Mouse (Mus musculus): ENCODE measurements around the gene Gm16381.
"Not testable (repeated sequence)": the region's sequence is repeated elsewhere in the genome, so short reads cannot be mapped to it uniquely, and the experiment has no call there.

The Gm16381 gene

DNA sequence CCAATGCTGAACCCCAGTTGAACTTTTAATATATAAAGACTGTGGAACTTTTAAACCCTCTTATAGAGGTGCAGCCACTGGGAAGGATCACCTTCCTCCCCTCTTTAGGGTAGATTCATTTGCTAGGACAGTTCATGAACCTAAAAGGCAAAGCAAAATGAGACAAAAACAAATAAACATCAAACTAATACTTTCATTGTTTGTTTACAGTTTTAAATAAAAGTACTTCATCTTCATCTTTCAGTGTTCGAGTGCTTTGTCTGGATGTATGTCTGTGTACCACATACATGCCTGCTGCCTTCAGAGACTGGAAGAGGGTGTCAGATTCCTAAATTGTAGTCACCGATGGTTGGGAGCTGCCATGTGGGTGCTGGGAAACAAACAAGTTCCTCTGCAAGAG, at the start of gene Gm16381:
Gene Gm16381 (minus strand): TSS at position 101 of the 400 bp plus-strand sequence.
- DNase-seq = not testable (repeated sequence)

DNA sequence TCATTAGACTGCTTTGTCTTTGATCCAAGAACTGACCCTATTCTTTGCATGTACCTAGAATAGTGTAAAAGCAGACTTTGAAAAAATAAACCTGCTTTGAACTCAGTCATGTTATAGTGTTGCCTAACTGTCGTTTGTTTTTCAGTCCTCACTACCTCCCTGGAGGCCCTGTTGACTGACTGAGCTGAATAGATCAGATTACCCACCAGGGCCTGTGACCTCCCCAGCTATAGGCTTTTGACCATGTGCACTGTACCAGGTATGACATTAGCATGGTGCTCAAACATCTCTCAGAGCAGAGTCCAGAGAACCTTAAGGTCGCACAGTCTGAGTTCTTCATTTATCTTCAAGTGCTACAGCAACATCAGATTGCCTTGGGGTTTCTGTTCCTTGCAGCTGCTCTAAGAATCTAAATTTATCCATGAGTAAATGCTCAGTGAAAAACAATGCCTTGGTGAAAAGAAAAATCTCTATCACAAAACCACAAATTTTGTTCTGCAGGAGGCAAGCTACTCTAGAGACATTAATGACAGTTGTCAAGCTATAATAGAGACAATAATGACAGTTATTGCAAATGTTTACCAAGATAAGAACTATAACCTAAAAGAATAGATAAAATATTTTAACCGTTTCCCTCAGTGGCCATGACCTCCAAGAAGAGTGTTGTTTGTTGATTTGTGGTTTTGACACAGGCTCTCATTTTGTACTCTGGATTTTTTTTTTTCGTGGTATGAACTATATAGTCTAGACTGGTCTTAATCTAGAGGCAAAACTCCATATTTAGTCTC, 8.7 kb upstream of the Gm16381 start:
- not testable (repeated sequence) for DNase-seq

DNA sequence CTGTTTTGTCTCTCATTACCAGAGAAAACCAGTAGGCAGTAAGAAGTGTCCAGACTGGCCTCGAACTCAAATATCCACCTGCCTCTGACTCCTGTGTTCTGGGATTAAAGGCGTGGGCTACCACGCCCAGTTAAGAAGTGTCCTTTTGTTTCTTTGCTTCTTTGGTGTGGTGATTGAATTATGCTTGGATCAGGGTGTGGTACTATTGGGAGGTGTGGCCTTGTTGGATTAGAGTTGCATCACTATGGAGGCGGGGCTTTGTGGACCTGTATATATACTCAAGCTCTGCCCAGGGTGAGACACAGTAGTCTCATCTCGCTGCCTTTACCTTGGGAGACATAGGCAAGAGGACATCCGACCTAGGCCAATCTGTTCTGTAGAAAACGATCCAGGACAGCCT, 25.9 kb downstream of the Gm16381 start, which contains the start of gene Gm4027:
Gene Gm4027 (plus strand): TSS at position 301 of the 400 bp plus-strand sequence.
- DNase-seq = not testable (repeated sequence)

DNA sequence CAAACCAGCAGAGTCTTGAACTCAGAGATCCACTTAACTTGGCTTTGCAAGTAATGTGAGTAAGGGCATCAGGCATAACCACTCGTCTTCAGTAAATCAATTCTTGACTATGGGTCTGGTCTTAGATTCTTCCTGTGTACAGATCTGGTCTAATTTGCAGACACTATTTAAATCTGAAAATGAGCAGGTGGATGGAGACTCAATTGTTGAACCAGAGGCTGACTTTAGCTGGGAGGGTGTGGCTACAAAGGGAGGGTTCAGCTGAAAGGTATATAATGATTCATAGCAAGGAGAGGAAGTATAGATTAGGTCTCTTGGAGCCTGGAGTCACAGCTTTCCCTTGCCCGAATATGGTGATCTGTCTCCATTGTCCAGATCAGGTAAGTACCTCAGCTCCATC, 42.0 kb downstream of the Gm16381 start, which contains the start of gene Oog1:
Gene Oog1 (plus strand): TSS at position 301 of the 400 bp plus-strand sequence.
- not testable (repeated sequence) for DNase-seq

DNA sequence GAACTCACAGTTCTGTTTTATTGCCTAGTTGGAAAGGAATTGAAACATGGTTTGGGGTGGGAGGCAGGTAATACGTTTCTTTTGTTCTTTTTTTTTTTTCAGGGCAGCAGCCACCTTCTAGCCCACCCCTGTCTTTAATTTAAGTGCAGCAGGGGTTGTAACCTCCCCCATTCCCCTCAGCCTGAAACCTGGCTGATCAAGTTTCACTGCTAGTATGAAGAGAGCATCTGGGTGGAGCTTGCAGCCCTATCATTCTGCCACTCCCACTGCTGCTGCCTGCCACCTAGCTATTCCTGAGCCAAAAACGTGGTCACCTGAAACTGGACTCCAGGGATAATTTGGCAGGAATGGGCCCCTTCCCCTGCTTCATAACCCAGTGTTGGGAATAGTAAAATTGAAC, 43.0 kb downstream of the Gm16381 start:
- not testable (repeated sequence) for DNase-seq

All from retina, postnatal 1 day (tissue).